Mouse (Mus musculus) G1E (cell line): ENCODE data around the gene Slc38a2. TPM values are rescaled to one million over a fixed set of nuclear protein-coding genes. Genes with fewer than 3 reads are reported as not detected.
A peak's percentile ranks its signal among the peaks of the same experiment; 100 is the strongest.

Experiments used
- ATAC-seq: 2 replicates; pipeline ENCODE4 v1.8.0; 2016; ENCODE audit warnings: mild to moderate bottlenecking; ENCODE audit not compliant: insufficient number of reproducible peaks, poor library complexity, low FRiP score, severe bottlenecking; ENCODE audit errors: extremely low read depth
- DNase-seq: peaks from one replicate; pipeline ENCODE4 v3.0.0; 2012; ENCODE audit warnings: low spot score
- H3K27me3 ChIP-seq: 2 replicates; pipeline ENCODE4 v1.6.1; 2012; ENCODE audit warnings: mild to moderate bottlenecking, low read length, inconsistent platforms; ENCODE audit not compliant: insufficient read depth
- H3K36me3 ChIP-seq: replicated peaks from 2 replicates; pipeline ENCODE3; 2012; ENCODE audit warnings: mild to moderate bottlenecking, inconsistent platforms
- H3K4me1 ChIP-seq: 2 replicates; pipeline ENCODE4 v1.6.1; 2012; ENCODE audit warnings: low read depth, low read length, inconsistent platforms, mixed read lengths; ENCODE audit not compliant: insufficient read depth
- H3K4me3 ChIP-seq: 2 replicates; pipeline ENCODE4 v1.5.1; 2012; ENCODE audit warnings: low read depth, mild to moderate bottlenecking, inconsistent platforms, low read length, moderate library complexity, mixed read lengths
- H3K9me3 ChIP-seq: replicated peaks from 2 replicates; pipeline ENCODE4 v1.6.1; 2012; ENCODE audit warnings: inconsistent platforms
- CTCF ChIP-seq: IDR thresholded peaks from 2 replicates; pipeline ENCODE4 v1.5.1; 2012; ENCODE audit warnings: low read depth, low read length, inconsistent platforms, mixed read lengths
- GATA1 ChIP-seq: IDR thresholded peaks from 2 replicates; pipeline ENCODE4 v1.6.1; 2012; ENCODE audit warnings: borderline replicate concordance, low read length, inconsistent platforms, mixed read lengths
- GATA2 ChIP-seq: IDR thresholded peaks from 2 replicates; pipeline ENCODE4 v1.6.1; 2012; ENCODE audit warnings: low read depth, low read length, inconsistent platforms, borderline replicate concordance
- POLR2AphosphoS5 ChIP-seq: IDR thresholded peaks from 2 replicates; pipeline ENCODE4 v1.6.1; 2012; ENCODE audit warnings: low read depth, low read length, inconsistent platforms; ENCODE audit not compliant: insufficient replicate concordance
- TAL1 ChIP-seq: conservative IDR thresholded peaks from 2 replicates; pipeline ENCODE4 v1.6.1; 2012; ENCODE audit warnings: low read depth, low read length, inconsistent platforms, mixed read lengths
- polyA plus RNA-seq: library from polyadenylated mRNA; stranded (reverse); fragments of >175 nt; gene quantifications from 2 replicates; pipeline ENCODE4 v1.2.3, GENCODE M21; 2012
- total RNA-seq, 2 experiments: library from RNA; stranded (forward) in 1 of 2; stranded (reverse) in 1 of 2; fragments of 200-1000 nt in 1 of 2; fragments of >200 nt in 1 of 2; fragmentation: Nextera tagmentation in 1 of 2; gene quantifications; 2 replicates each; pipeline ENCODE4 v1.2.3; 2014 to 2017

The Slc38a2 gene
- total and polyA plus RNA-seq, 3 experiments: 24.1 to 146 (median 104) TPM

DNA sequence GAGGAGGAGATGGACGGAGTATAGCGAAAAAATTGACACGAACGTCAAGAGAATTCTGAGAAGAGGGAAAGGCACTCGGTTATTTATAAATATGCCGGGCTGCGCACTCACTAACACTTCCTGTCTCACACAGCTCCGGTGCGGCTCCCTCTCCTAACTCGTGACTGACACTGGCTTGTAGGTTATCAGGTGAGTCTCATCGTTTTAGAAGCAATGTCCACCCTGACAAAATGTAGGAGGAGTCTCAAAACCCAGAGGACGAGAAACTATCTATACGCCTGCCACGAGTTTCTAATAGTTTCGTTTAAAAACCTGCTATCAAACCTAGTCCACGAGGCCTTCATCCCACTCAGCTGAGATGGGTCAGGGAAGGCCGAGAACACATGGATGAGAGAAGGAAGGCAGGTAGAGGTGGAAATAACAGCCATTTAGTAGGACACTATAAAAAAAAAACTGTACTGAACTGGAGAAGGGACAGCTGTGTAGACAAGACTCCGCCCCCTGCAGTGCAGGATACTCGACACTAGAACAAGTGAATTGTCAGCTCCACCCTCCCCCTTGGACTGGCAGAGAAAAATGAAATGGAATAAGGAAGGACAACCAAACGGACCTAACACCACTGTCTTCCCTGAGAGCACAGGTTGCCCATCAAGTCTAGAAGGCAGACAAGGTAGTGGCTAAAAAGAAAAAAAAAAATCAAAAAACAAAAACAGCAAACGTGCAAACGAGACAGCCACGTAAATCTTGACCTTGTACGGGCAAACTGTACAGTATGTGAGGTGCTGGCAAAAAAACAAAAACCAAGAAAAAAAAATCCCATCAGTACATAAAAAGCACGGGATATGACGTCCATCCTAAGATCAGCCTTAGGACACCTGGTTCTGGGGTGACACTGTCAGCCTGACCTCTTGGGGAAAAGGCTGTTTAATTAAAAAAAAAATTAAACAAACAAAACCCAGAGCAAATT is 3.8 kb downstream of the Slc38a2 start:
- H3K36me3 ChIP-seq: peaks cover 73% of the 10 kb centered on the region
- no peaks in the 10 kb centered on the region for H3K27me3 ChIP-seq
- no peak overlapping the region; the same call in 1 of the 2 replicates for H3K4me3 ChIP-seq
- peak; percentile 38 for ATAC-seq
- H3K9me3 ChIP-seq: no peaks in the 10 kb centered on the region
- TF ChIP-seq GATA1 (no peak), TAL1 (no peak), GATA2 (no peak), POLR2AphosphoS5 (no peak), CTCF (no peak)
- H3K4me1 ChIP-seq: peaks cover 51% of the 10 kb centered on the region
- no peak for DNase-seq

GRCm38 (mm10) chr15:96694988-96695387 is 4.5 kb downstream of the Slc38a2 start:
- peaks cover 49% of the 10 kb centered on the region for H3K4me1 ChIP-seq
- no peak for ATAC-seq
- TF ChIP-seq POLR2AphosphoS5: no peak
- TF ChIP-seq CTCF: no peak
- no peak for TF ChIP-seq GATA2
- no peak for TF ChIP-seq GATA1
- TF ChIP-seq TAL1: no peak

GRCm38 (mm10) chr15:96693688-96694087 is 5.8 kb downstream of the Slc38a2 start:
- ATAC-seq (no peak), DNase-seq (no peak)
- Histone ChIP-seq H3K9me3 (no peaks in the 10 kb centered on the region), H3K36me3 (peaks cover 91% of the 10 kb centered on the region), H3K27me3 (no peaks in the 10 kb centered on the region), H3K4me1 (peaks cover 47% of the 10 kb centered on the region), H3K4me3 (no peak overlapping the region)
- no peak for TF ChIP-seq TAL1
- TF ChIP-seq CTCF: no peak
- no peak for TF ChIP-seq GATA1
- no peak for TF ChIP-seq GATA2
- TF ChIP-seq POLR2AphosphoS5: no peak

More at GRCm38 (mm10) chr15:96694988-96695387, 4.5 kb downstream of the Slc38a2 start:
- peaks cover 80% of the 10 kb centered on the region for H3K36me3 ChIP-seq
- no peaks in the 10 kb centered on the region for H3K9me3 ChIP-seq
- H3K27me3 ChIP-seq: no peaks in the 10 kb centered on the region
- no peak for DNase-seq
- H3K4me3 ChIP-seq: no peak overlapping the region

- Histone ChIP-seq H3K9me3 (no peaks in the 10 kb centered on the region), H3K4me3 (no peak overlapping the region), H3K4me1 (peaks cover 48% of the 10 kb centered on the region), H3K27me3 (no peaks in the 10 kb centered on the region), H3K36me3 (peaks cover 95% of the 10 kb centered on the region)
- ATAC-seq: no peak
- DNase-seq: no peak
- TF ChIP-seq CTCF: no peak
Measured at GRCm38 (mm10) chr15:96692401-96692800, 7.1 kb downstream of the Slc38a2 start.

- TF ChIP-seq GATA2 (no peak), POLR2AphosphoS5 (no peak), TAL1 (no peak), CTCF (no peak), GATA1 (no peak)
- Histone ChIP-seq H3K4me1 (peaks cover 41% of the 10 kb centered on the region), H3K4me3 (no peak overlapping the region), H3K36me3 (peaks cover 91% of the 10 kb centered on the region), H3K9me3 (no peaks in the 10 kb centered on the region), H3K27me3 (no peaks in the 10 kb centered on the region)
- ATAC-seq (no peak), DNase-seq (no peak)
Measured at GRCm38 (mm10) chr15:96691381-96691780, 8.1 kb downstream of the Slc38a2 start.

GRCm38 (mm10) chr15:96690829-96691228 is 8.7 kb downstream of the Slc38a2 start:
- ATAC-seq: no peak
- no peak for TF ChIP-seq GATA2
- TF ChIP-seq GATA1: no peak
- TF ChIP-seq TAL1: no peak
- no peak for TF ChIP-seq POLR2AphosphoS5
- TF ChIP-seq CTCF: no peak
- peaks cover 35% of the 10 kb centered on the region for H3K4me1 ChIP-seq
- DNase-seq: no peak
- H3K4me3 ChIP-seq: no peak overlapping the region
- no peaks in the 10 kb centered on the region for H3K27me3 ChIP-seq
- H3K36me3 ChIP-seq: peaks cover 85% of the 10 kb centered on the region
- H3K9me3 ChIP-seq: no peaks in the 10 kb centered on the region
